Mouse (Mus musculus): ENCODE data around the gene Parp4. TPM values are rescaled to one million over a fixed set of nuclear protein-coding genes. Genes with fewer than 3 reads are reported as not detected.

Parp4 gene
- polyA plus RNA-seq, 1 experiment from 2014 or later: 2.1 TPM

- no peak overlapping the region for H3K4me2 ChIP-seq (ENCODE audit: low read depth, low read length)
- H3K4me3 ChIP-seq (ENCODE audit: low read depth, low read length): no peak overlapping the region
- no peak overlapping the region for H3K27ac ChIP-seq (ENCODE audit: low read length)
- no peaks in the 10 kb centered on the region for H3K4me1 ChIP-seq (ENCODE audit: control insufficient read depth, low read depth, low read length)
- H3K36me3 ChIP-seq (ENCODE audit: control insufficient read depth, insufficient read depth): peaks cover 35% of the 10 kb centered on the region
- no peaks in the 10 kb centered on the region for H3K9me3 ChIP-seq (replicated peaks; ENCODE audit: control insufficient read depth, low read length)
- H3K27me3 ChIP-seq (ENCODE audit: control insufficient read depth, insufficient read depth, low read depth, low read length): no peaks in the 10 kb centered on the region
- no peak overlapping the region for H3K9ac ChIP-seq (ENCODE audit: low read depth, low read length)
- ATAC-seq (ENCODE audit: low read depth): no peak
- WGBS (ENCODE audit: insufficient replicate concordance): 59% methylated on average over 1 of the region's 1 CpGs
These were observed 113.7 kb downstream of the Parp4 start for GRCm38 (mm10) chr14:56689116-56689515.

DNA sequence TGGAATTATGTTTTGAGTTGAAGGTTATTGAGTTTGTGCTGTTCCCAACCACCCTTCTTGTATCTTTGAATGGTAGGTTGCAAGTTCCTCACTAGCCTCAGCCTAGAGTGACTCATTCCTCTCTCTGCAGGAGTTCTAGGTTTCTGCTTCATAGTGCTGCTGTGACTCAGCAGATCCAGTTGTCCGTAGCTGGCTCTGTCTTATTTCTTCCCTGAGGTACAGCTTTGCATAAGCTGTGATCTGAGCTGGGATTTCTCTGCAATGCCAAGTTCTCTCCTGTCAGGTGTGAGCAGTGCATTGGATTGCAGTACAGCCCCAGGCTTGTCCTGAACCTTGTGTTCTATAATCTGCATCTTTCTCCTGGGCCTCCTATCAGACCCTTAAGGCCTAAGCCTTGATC lies 114.3 kb downstream of the Parp4 start:
- no peak overlapping the region for H3K27ac ChIP-seq (ENCODE audit: low read length)
- no peak for ATAC-seq (ENCODE audit: low read depth)
- H3K9me3 ChIP-seq (replicated peaks; ENCODE audit: control insufficient read depth, low read length): no peaks in the 10 kb centered on the region
- no peaks in the 10 kb centered on the region for H3K27me3 ChIP-seq (ENCODE audit: control insufficient read depth, insufficient read depth, low read depth, low read length)
- WGBS (ENCODE audit: insufficient replicate concordance): 68% methylated on average over 1 of the region's 1 CpGs
- no peak overlapping the region for H3K9ac ChIP-seq (ENCODE audit: low read depth, low read length)
- H3K4me3 ChIP-seq (ENCODE audit: low read depth, low read length): no peak overlapping the region
- no peak overlapping the region for H3K4me2 ChIP-seq (ENCODE audit: low read depth, low read length)
- H3K36me3 ChIP-seq (ENCODE audit: control insufficient read depth, insufficient read depth): peaks cover 39% of the 10 kb centered on the region
- no peaks in the 10 kb centered on the region for H3K4me1 ChIP-seq (ENCODE audit: control insufficient read depth, low read depth, low read length)

- ATAC-seq (ENCODE audit: low read depth): no peak
- H3K27ac ChIP-seq (ENCODE audit: low read length): no peak overlapping the region
- 44% methylated on average over 3 of the region's 3 CpGs for WGBS (ENCODE audit: insufficient replicate concordance)
- H3K9ac ChIP-seq (ENCODE audit: low read depth, low read length): no peak overlapping the region
- no peak overlapping the region for H3K4me3 ChIP-seq (ENCODE audit: low read depth, low read length)
- H3K27me3 ChIP-seq (ENCODE audit: control insufficient read depth, insufficient read depth, low read depth, low read length): no peaks in the 10 kb centered on the region
- H3K36me3 ChIP-seq (ENCODE audit: control insufficient read depth, insufficient read depth): peaks cover 53% of the 10 kb centered on the region
- H3K4me1 ChIP-seq (ENCODE audit: control insufficient read depth, low read depth, low read length): no peaks in the 10 kb centered on the region
- no peak overlapping the region for H3K4me2 ChIP-seq (ENCODE audit: low read depth, low read length)
- no peaks in the 10 kb centered on the region for H3K9me3 ChIP-seq (replicated peaks; ENCODE audit: control insufficient read depth, low read length)
These were observed 120.1 kb downstream of the Parp4 start for GRCm38 (mm10) chr14:56695495-56695894.

DNA sequence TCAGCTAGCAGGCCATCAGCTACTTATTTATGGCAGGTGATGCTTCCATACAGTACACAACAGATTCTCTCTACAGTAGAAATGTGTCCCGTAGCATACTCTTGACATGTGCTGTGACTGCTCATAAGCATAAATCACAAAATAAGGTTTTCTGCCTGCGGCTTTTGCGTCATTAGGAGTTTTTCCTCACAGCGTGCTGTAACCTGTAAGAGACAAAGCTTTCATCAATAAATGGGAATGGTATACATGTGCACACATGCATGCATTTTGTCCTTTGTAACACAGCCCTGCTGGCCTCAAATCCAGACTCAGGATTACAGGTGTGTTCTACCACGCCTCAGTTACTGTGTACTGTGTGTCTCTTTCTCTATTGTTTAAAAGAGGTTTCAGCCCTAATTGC lies 122.4 kb downstream of the Parp4 start:
- Histone ChIP-seq H3K36me3 (ENCODE audit: control insufficient read depth, insufficient read depth) (peaks cover 47% of the 10 kb centered on the region), H3K27me3 (ENCODE audit: control insufficient read depth, insufficient read depth, low read depth, low read length) (no peaks in the 10 kb centered on the region)
- 84% methylated on average over 5 of the region's 5 CpGs for WGBS (ENCODE audit: insufficient replicate concordance)

DNA sequence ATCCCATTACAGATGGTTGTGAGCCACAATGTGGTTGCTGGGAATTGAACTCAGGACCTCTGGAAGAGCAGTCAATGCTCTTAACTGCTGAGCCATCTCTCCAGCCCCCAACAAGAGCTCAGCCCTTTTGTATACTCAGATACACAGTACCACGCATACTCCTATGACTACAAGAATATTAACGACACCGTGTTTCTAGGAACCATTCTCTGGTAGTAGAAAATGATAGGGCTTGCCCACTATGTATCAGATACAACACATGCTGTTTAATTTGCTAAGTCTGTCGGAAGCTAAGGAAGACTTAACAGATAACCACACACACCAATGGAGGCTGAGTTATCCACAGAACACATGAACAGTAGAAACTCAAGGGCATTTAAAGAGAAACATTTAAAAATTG lies 127.2 kb downstream of the Parp4 start:
- Histone ChIP-seq H3K9ac (ENCODE audit: low read depth, low read length) (no peak overlapping the region), H3K27me3 (ENCODE audit: control insufficient read depth, insufficient read depth, low read depth, low read length) (no peaks in the 10 kb centered on the region), H3K4me3 (ENCODE audit: low read depth, low read length) (no peak overlapping the region), H3K4me2 (ENCODE audit: low read depth, low read length) (no peak overlapping the region), H3K9me3 (replicated peaks; ENCODE audit: control insufficient read depth, low read length) (no peaks in the 10 kb centered on the region), H3K27ac (ENCODE audit: low read length) (no peak overlapping the region), H3K36me3 (ENCODE audit: control insufficient read depth, insufficient read depth) (peaks cover 17% of the 10 kb centered on the region), H3K4me1 (ENCODE audit: control insufficient read depth, low read depth, low read length) (peaks cover 5% of the 10 kb centered on the region; the same call in 1 of the 2 replicates)
- 35% methylated on average over 4 of the region's 4 CpGs for WGBS (ENCODE audit: insufficient replicate concordance)
- ATAC-seq (ENCODE audit: low read depth): peak; percentile 35; the same call in 1 of the 2 replicates

More for the DNA sequence above, 122.4 kb downstream of the Parp4 start:
- Histone ChIP-seq H3K4me1 (ENCODE audit: control insufficient read depth, low read depth, low read length) (no peaks in the 10 kb centered on the region), H3K9me3 (replicated peaks; ENCODE audit: control insufficient read depth, low read length) (no peaks in the 10 kb centered on the region), H3K4me3 (ENCODE audit: low read depth, low read length) (no peak overlapping the region), H3K9ac (ENCODE audit: low read depth, low read length) (no peak overlapping the region), H3K4me2 (ENCODE audit: low read depth, low read length) (no peak overlapping the region), H3K27ac (ENCODE audit: low read length) (no peak overlapping the region)
- no peak for ATAC-seq (ENCODE audit: low read depth)

DNA sequence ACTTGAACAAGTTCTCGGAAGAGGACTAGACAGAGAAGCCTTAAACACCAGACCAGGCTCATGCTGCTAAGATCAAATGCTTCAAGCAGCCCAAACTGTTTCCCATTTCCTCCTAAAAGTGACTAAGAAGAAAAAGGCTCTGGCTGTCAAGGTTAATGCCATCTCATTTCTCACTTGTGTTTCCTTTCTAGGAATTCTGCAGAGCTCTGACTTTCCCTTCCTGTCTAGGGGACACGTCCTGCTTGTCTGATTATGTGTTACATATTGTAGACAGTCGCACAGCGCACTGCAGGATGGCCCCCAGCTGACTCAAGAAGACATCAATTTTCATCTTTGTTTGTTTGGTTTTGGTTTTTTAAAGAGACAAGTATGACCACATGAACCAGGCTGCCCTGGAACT lies 130.3 kb downstream of the Parp4 start:
- H3K4me1 ChIP-seq (ENCODE audit: control insufficient read depth, low read depth, low read length): peaks cover 5% of the 10 kb centered on the region; the same call in 1 of the 2 replicates
- H3K4me3 ChIP-seq (ENCODE audit: low read depth, low read length): no peak overlapping the region
- H3K27ac ChIP-seq (ENCODE audit: low read length): no peak overlapping the region
- 77% methylated on average over 4 of the region's 4 CpGs for WGBS (ENCODE audit: insufficient replicate concordance)
- H3K9me3 ChIP-seq (replicated peaks; ENCODE audit: control insufficient read depth, low read length): no peaks in the 10 kb centered on the region
- ATAC-seq (ENCODE audit: low read depth): no peak
- no peak overlapping the region for H3K9ac ChIP-seq (ENCODE audit: low read depth, low read length)
- H3K4me2 ChIP-seq (ENCODE audit: low read depth, low read length): no peak overlapping the region
- H3K27me3 ChIP-seq (ENCODE audit: control insufficient read depth, insufficient read depth, low read depth, low read length): no peaks in the 10 kb centered on the region
- peaks cover 1% of the 10 kb centered on the region; the same call in 1 of the 2 replicates for H3K36me3 ChIP-seq (ENCODE audit: control insufficient read depth, insufficient read depth)

Other genes starting within 250 kb of the Parp4 start
- not detected in 2 replicates for gene Atp12a, start 210.6 kb upstream of the Parp4 start, polyA plus RNA-seq (2015; fragmentation: Nextera tagmentation; extraction: Ambion mirVana)
- 0.57 and 1.1 TPM in 2 replicates for gene Rnf17, start 173.0 kb upstream of the Parp4 start, polyA plus RNA-seq (2015; fragmentation: Nextera tagmentation; extraction: Ambion mirVana)
- 4.2 and 5.5 TPM in 2 replicates for gene Cenpj, start 194 bp upstream of the Parp4 start, polyA plus RNA-seq (2015; fragmentation: Nextera tagmentation; extraction: Ambion mirVana)
- gene Mphosph8, start 92.6 kb downstream of the Parp4 start, polyA plus RNA-seq (2015; fragmentation: Nextera tagmentation; extraction: Ambion mirVana): 8.4 and 10.7 TPM in 2 replicates
- 9.3 and 10.1 TPM in 2 replicates for gene Pspc1, start 202.7 kb downstream of the Parp4 start, polyA plus RNA-seq (2015; fragmentation: Nextera tagmentation; extraction: Ambion mirVana)
- 8.6 and 9.1 TPM in 2 replicates for gene Zmym5, start 236.1 kb downstream of the Parp4 start, polyA plus RNA-seq (2015; fragmentation: Nextera tagmentation; extraction: Ambion mirVana)